Mouse (Mus musculus) thymus, postnatal 0 days (tissue): ENCODE measurements around the gene Ankrd31. TPM values are rescaled to one million over a fixed set of nuclear protein-coding genes. Genes with fewer than 3 reads are reported as not detected.
"Not testable (repeated sequence)": the region's sequence is repeated elsewhere in the genome, so short reads cannot be mapped to it uniquely, and the experiment has no call there.

Experiments
- DNase-seq: peaks from one replicate; pipeline ENCODE4 v3.0.0-alpha.2; 2015; ENCODE audit warnings: low spot score
- polyA plus RNA-seq: library from polyadenylated mRNA; unstranded; fragments of >200 nt; fragmentation: Nextera tagmentation; extraction: Ambion mirVana; gene quantifications from 2 replicates; pipeline ENCODE4 v1.2.1, GENCODE M21; 2015

The Ankrd31 gene
- polyA plus RNA-seq, result 0.03 TPM in 1 of 2 replicates, not detected in the other

GRCm38 (mm10) chr13:96748109-96748845 lies at the start of gene Ankrd31:
Ankrd31 (plus strand) TSS chr13:96748272.
- DNase-seq, result no peak

GRCm38 (mm10) chr13:96702567-96703278 lies 45.3 kb upstream of the Ankrd31 start:
- no peak for DNase-seq

GRCm38 (mm10) chr13:96709269-96710233 lies 38.5 kb upstream of the Ankrd31 start:
- no peak for DNase-seq

GRCm38 (mm10) chr13:96716311-96716710 lies 31.8 kb upstream of the Ankrd31 start:
- DNase-seq, result no peak

- no peak for DNase-seq
Measured at GRCm38 (mm10) chr13:96717821-96718220, 30.3 kb upstream of the Ankrd31 start.

- DNase-seq, result no peak
Measured at GRCm38 (mm10) chr13:96720003-96720402, 28.1 kb upstream of the Ankrd31 start.

- DNase-seq, result no peak
Measured at GRCm38 (mm10) chr13:96728289-96728688, 19.8 kb upstream of the Ankrd31 start.

GRCm38 (mm10) chr13:96729146-96729545 lies 18.9 kb upstream of the Ankrd31 start:
- DNase-seq, result no peak

- DNase-seq, result no peak
Measured at GRCm38 (mm10) chr13:96730116-96730515, 18.0 kb upstream of the Ankrd31 start.

GRCm38 (mm10) chr13:96735175-96735574 lies 12.9 kb upstream of the Ankrd31 start:
- DNase-seq, result no peak

GRCm38 (mm10) chr13:96740159-96740558 lies 7.9 kb upstream of the Ankrd31 start:
- no peak for DNase-seq

GRCm38 (mm10) chr13:96742871-96743270 lies 5.2 kb upstream of the Ankrd31 start:
- no peak for DNase-seq

GRCm38 (mm10) chr13:96746055-96746454 lies 2.0 kb upstream of the Ankrd31 start:
- no peak for DNase-seq

- no peak for DNase-seq
Measured at GRCm38 (mm10) chr13:96749859-96750258, 1.8 kb downstream of the Ankrd31 start.

- DNase-seq, result no peak
Measured at GRCm38 (mm10) chr13:96760848-96761247, 12.8 kb downstream of the Ankrd31 start.

- not testable (repeated sequence) for DNase-seq
Measured at GRCm38 (mm10) chr13:96786071-96786470, 38.0 kb downstream of the Ankrd31 start.

- DNase-seq, result no peak
Measured at GRCm38 (mm10) chr13:96793451-96793850, 45.4 kb downstream of the Ankrd31 start.

GRCm38 (mm10) chr13:96795301-96795700 lies 47.2 kb downstream of the Ankrd31 start:
- no peak for DNase-seq

- DNase-seq, result no peak
Measured at GRCm38 (mm10) chr13:96797500-96797899, 49.4 kb downstream of the Ankrd31 start.

- no peak for DNase-seq
Measured at GRCm38 (mm10) chr13:96849752-96850151, 101.7 kb downstream of the Ankrd31 start.

GRCm38 (mm10) chr13:96852133-96852532 lies 104.1 kb downstream of the Ankrd31 start:
- no peak for DNase-seq
